Mouse (Mus musculus) neural tube, embryonic 10.5 days (tissue): ENCODE data around the gene E2f1.

ENCODE experiments used
- DNase-seq: peaks from one replicate; pipeline ENCODE4 v3.0.0-alpha.2; 2017; ENCODE audit warnings: low spot score; ENCODE audit errors: extremely low spot score

Gene E2f1

DNA sequence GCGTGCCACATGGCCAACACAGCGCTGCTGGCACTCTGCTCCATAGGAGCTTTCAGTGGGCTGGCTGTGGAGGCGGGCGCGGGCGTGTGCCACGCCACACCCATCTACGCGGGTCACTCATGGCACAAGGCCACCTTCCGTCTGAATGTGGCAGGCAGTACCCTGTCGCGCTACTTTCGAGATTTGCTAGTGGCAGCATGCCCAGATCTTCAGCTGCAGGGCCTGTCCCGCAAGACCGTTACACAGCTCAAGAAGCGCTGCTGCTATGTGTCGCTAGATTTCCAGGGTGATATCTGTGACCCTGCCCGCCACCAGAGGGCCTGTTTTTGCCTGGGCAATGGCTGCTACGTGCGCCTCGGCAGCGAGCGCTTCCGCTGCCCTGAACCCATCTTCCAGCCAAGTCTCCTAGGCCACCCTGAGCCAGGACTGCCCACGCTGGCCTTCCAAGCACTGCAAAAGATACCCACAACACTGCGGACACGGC lies 17.2 kb downstream of the E2f1 start:
- peak; percentile 61 for DNase-seq

DNA sequence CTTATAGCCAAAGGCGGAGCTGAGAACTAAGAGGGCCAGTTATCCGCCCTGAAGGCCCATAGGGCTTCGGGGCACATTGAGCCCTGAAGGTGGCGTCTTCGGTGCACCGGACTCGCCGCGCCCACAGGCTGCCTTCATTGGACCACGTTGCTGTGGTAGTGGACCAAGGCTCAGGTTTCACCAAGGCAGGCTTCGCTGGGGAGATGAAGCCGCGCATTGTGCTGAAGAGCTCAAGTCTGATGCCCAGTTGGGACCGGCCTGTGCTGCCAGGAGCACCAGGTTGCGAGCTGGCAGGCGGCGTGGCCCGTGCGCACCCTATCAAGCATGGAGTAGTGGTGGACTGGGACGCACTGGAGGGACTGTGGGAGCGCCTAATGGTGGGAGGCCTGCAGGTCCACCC lies 17.8 kb downstream of the E2f1 start:
- DNase-seq = no peak

- DNase-seq = no peak
Observed at GRCm38 (mm10) chr2:154551476-154551875, 18.2 kb downstream of the E2f1 start, which contains the start of gene Actl10. Gene Actl10 (plus strand): TSS chr2:154551776.

DNA sequence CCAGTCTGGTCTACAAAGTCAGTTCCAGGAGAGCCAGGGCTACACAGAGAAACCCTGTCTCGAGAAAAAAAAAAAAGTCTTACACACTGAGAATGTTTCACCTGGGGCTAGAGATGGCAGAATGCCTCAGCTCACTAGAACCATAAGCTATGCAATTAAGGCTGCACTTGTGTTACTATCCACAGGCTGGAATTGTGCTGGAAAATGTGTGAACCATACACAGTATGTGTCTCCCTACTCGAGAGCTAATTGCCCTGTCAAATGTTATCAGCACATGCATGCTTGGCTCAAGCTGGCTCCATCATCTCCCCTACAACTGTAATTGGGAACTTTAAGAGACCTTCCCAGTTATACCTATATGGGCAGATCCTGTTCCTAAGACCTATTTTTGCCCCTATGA lies 18.8 kb downstream of the E2f1 start:
- DNase-seq = no peak

- DNase-seq = no peak
Observed at GRCm38 (mm10) chr2:154549886-154550189, 19.9 kb downstream of the E2f1 start.

DNA sequence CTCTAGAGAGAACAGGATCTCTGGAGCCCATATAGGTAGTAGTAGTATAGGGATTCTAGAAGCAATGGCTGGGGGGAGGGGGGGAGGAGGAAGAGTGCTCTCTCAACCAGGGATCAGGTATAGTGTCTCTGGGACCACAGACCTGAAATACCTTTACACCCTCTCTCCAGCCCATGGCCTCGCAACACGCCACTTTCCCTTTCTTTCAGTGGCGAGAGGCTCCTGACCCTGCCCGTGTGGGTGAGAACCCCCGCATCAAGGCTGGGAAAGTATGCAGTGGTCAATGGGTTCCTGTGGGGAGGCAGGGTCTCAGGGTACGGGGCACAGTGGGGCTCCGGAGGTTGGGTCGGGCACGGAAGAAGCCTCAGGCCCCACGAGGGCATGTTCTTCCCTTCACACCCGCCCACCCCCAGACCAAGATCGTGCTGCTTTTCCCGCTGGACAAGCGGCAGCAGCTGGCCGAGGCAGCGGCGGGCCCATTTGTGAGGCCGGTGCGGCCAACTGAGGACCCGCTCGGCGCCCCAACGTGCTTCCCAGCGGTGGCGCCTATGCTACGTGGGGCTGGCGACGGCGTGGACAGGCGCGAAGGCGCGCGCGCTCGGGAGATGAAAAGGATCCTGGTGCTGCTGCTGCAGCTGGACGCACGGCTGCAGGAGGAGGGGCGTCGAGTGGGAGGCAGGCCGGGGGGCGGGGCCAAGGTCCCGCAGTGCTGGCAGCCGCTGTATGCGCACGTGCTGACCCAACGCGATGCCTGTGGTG lies 20.4 kb downstream of the E2f1 start:
- DNase-seq = peak; percentile 83

- DNase-seq = no peak
Observed at GRCm38 (mm10) chr2:154548688-154549087, 21.0 kb downstream of the E2f1 start.

DNA sequence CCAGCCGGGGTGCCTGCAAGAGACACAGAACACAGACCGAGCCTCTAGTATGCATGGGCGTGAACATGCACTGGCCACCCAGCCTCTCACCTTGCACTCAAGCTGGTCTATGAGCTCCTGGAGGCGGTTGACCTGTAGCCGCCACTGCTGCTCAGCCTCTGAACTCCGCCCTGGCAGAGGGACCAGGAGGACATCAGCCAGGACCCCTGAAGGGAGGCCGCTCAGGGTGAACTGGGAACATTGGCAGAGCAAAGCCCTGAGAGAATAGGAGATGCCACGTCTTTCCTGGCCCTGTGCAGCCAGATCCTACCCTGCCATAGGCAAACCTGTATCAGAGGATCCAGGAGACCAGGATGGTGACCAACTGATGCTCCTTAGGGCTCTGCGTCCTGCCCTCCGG lies 23.0 kb downstream of the E2f1 start, which contains the start of gene 1700003F12Rik:
TSS of gene 1700003F12Rik (plus strand) at position 375 of the 400 bp plus-strand sequence.
- DNase-seq = no peak

GRCm38 (mm10) chr2:154543567-154544347 lies 25.9 kb downstream of the E2f1 start:
- no peak for DNase-seq

DNA sequence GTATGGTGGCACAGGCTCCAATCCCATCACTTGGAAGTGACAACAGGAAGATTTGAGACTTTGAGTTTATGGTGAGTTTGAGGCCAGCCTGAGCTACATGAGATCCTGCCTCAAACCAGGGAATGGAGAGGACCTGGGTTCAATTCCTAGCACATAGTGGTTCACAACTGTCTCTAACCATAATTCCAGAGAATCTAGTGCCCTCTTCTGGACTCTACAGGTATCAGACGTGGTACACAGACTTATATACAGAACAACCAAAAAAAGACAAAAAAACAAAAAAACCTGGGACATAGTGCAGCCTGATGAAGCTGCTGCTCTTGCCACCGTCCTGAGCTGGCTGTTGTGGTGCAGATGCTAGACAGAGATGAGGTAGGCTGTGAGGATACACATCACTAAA lies 28.1 kb downstream of the E2f1 start:
- DNase-seq = no peak

- DNase-seq = no peak
Observed at GRCm38 (mm10) chr2:154539720-154540119, 30.0 kb downstream of the E2f1 start.

- no peak for DNase-seq
Observed at GRCm38 (mm10) chr2:154538710-154539109, 31.0 kb downstream of the E2f1 start.

GRCm38 (mm10) chr2:154538310-154538709 lies 31.4 kb downstream of the E2f1 start:
- no peak for DNase-seq

GRCm38 (mm10) chr2:154534704-154535270 lies 34.9 kb downstream of the E2f1 start:
- no peak for DNase-seq

DNA sequence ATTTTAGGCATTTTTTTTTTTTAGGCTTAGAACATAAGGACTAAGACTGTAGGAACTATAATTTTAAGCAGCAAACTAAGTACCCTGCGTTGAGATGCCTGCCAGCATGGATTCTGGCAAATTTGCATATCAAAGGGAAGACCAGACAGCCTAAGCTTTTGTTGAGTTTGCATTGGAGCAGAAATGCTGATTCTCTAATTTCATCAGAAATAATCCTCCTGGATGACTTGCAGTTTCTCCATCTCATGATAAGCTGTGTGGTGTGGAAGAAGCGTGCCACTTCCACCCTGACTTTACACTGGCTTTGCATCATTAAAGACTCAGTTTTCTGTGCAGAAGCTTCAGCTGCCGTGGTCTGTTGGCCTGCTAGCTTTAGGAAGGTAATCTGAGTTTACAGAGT lies 36.8 kb downstream of the E2f1 start:
- no peak for DNase-seq

GRCm38 (mm10) chr2:154526531-154526930 lies 43.2 kb downstream of the E2f1 start:
- DNase-seq = no peak

DNA sequence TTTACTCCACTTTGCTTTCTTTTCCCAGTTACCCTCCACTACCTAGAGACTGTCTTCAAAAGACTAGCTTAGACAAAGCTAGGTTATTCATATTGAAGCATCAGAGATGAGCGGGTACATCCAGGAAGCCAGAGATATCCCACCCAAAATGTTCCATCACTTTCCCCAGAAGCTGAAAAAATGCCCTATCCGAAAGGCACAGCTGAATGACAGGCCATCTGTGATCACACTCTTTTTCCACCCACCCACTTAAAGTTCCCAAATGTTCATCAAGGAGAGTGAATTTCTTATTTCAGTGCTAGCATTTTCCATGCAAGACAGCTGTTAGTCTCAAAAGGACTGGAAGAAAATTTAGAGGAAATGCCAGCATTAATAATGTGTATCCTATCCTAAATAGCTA lies 44.4 kb downstream of the E2f1 start:
- no peak for DNase-seq

DNA sequence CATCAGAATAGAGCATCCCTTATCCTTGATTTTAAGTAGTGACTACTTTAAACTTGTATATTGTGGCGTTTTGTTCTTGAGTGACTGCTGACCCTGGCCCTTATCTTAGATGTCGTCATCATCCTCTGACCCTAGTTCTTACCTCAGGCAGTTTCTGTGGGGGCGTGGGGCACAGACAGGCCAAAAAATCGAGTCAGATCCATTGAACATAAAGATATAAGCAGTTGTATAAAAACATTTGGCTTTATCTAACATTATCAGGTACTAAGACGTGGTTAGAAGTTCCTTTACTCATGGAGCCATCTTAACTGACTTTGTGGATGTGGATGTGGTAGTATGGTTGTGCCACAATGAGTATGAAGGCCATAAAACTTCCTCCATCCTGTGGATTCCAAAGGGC lies 47.4 kb downstream of the E2f1 start:
- DNase-seq = no peak

GRCm38 (mm10) chr2:154521449-154521848 lies 48.2 kb downstream of the E2f1 start:
- no peak for DNase-seq

GRCm38 (mm10) chr2:154517424-154517823 lies 52.3 kb downstream of the E2f1 start:
- DNase-seq = no peak

DNA sequence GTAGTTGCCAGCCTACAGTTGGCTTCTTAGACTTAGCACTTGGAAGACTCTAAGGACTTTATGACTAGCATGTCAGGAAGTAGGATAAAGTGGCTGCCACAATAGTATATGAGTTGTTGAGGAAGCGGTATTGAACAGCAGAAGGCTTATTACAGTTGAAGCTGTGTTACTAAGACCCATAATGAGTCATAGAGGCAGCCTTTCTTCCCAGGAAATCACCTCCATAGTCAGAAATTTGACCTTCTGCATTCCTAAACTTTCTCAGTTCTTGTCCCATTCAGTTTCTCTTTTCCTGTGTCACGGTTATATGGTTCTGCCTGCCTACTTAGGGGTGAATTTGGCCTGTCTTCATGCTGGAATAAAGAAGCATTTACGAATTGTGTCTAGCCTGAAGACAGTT lies 52.7 kb downstream of the E2f1 start:
- no peak for DNase-seq

- DNase-seq = no peak
Observed at GRCm38 (mm10) chr2:154510141-154510540, 59.6 kb downstream of the E2f1 start.
